Mouse (Mus musculus) kidney, postnatal 4 days (tissue): ENCODE measurements around the gene Prkag3.

ENCODE experiments used
- DNase-seq, 2 experiments: peaks; one replicate each; pipeline ENCODE4 v3.0.0; 2021; ENCODE audit warnings: mixed read lengths in 2 of 2

The Prkag3 gene

GRCm38 (mm10) chr1:74712046-74712445 lies 37.0 kb downstream of the Prkag3 start:
- DNase-seq, result no peak

GRCm38 (mm10) chr1:74709566-74709965 lies 39.5 kb downstream of the Prkag3 start:
- DNase-seq, result no peak

- DNase-seq, result peak; percentile 68 to 69
Observed at GRCm38 (mm10) chr1:74705016-74705415, 44.0 kb downstream of the Prkag3 start.

GRCm38 (mm10) chr1:74704156-74704555 lies 44.9 kb downstream of the Prkag3 start:
- DNase-seq, result no peak

GRCm38 (mm10) chr1:74702142-74702553 lies 46.9 kb downstream of the Prkag3 start:
- no peak for DNase-seq

- DNase-seq, result no peak
Observed at GRCm38 (mm10) chr1:74698791-74699190, 50.2 kb downstream of the Prkag3 start.

- DNase-seq, result no peak
Observed at GRCm38 (mm10) chr1:74698353-74698752, 50.7 kb downstream of the Prkag3 start.

- DNase-seq, result no peak
Observed at GRCm38 (mm10) chr1:74697416-74697815, 51.6 kb downstream of the Prkag3 start.

GRCm38 (mm10) chr1:74695836-74696235 lies 53.2 kb downstream of the Prkag3 start:
- no peak for DNase-seq

- DNase-seq, result no peak
Observed at GRCm38 (mm10) chr1:74693891-74694583, 55.0 kb downstream of the Prkag3 start.
